Mouse (Mus musculus): Measurements from ENCODE around the gene Zbtb43. TPM values are rescaled to one million over a fixed set of nuclear protein-coding genes. Genes with fewer than 3 reads are reported as not detected.

The Zbtb43 gene
- polyA plus RNA-seq, 1 experiment from 2014 or later, result 28.2 TPM

GRCm38 (mm10) chr2:33403511-33404003 lies 64.8 kb downstream of the Zbtb43 start:
- no peak for ATAC-seq (ENCODE audit: low FRiP score)
- no peaks in the 10 kb centered on the region for H3K4me1 ChIP-seq
- H3K4me2 ChIP-seq, result no peak overlapping the region
- H3K27ac ChIP-seq, result no peak overlapping the region
- H3K9me3 ChIP-seq, result no peaks in the 10 kb centered on the region
- no peak overlapping the region for H3K9ac ChIP-seq
- H3K4me3 ChIP-seq (replicated peaks), result no peak overlapping the region
- H3K27me3 ChIP-seq, result no peaks in the 10 kb centered on the region
- WGBS, result 84% methylated on average over 4 of the region's 4 CpGs
- 0 out of 2 replicates have a peak, but pooled peaks cover 3% of the 10 kb centered on the region for H3K36me3 ChIP-seq (replicated peaks)

GRCm38 (mm10) chr2:33402638-33403037 lies 65.7 kb downstream of the Zbtb43 start:
- Histone ChIP-seq H3K27me3 (no peaks in the 10 kb centered on the region), H3K9ac (no peak overlapping the region), H3K4me2 (no peak overlapping the region), H3K9me3 (no peaks in the 10 kb centered on the region), H3K27ac (no peak overlapping the region), H3K4me3 (replicated peaks) (no peak overlapping the region), H3K36me3 (replicated peaks) (no peaks in the 10 kb centered on the region), H3K4me1 (no peaks in the 10 kb centered on the region)
- ATAC-seq (ENCODE audit: low FRiP score), result no peak
- 69% methylated on average over 5 of the region's 5 CpGs for WGBS

GRCm38 (mm10) chr2:33402236-33402635 lies 66.1 kb downstream of the Zbtb43 start:
- Histone ChIP-seq H3K9me3 (no peaks in the 10 kb centered on the region), H3K4me1 (no peaks in the 10 kb centered on the region), H3K9ac (no peak overlapping the region), H3K4me3 (replicated peaks) (no peak overlapping the region), H3K27ac (no peak overlapping the region), H3K4me2 (no peak overlapping the region), H3K36me3 (replicated peaks) (no peaks in the 10 kb centered on the region), H3K27me3 (no peaks in the 10 kb centered on the region)
- 40% methylated on average over 7 of the region's 7 CpGs for WGBS
- no peak for ATAC-seq (ENCODE audit: low FRiP score)

- no peaks in the 10 kb centered on the region for H3K9me3 ChIP-seq
- H3K4me1 ChIP-seq, result no peaks in the 10 kb centered on the region
- 38% methylated on average over 3 of the region's 3 CpGs for WGBS
- H3K4me3 ChIP-seq (replicated peaks), result no peak overlapping the region
- no peak overlapping the region for H3K4me2 ChIP-seq
- no peaks in the 10 kb centered on the region for H3K36me3 ChIP-seq (replicated peaks)
- no peak for ATAC-seq (ENCODE audit: low FRiP score)
- no peak overlapping the region for H3K9ac ChIP-seq
- no peaks in the 10 kb centered on the region for H3K27me3 ChIP-seq
- no peak overlapping the region for H3K27ac ChIP-seq
Measured at GRCm38 (mm10) chr2:33401217-33401616, 67.1 kb downstream of the Zbtb43 start.

- H3K36me3 ChIP-seq (replicated peaks), result no peaks in the 10 kb centered on the region
- no peak overlapping the region for H3K9ac ChIP-seq
- H3K4me1 ChIP-seq, result no peaks in the 10 kb centered on the region
- no peak overlapping the region for H3K4me3 ChIP-seq (replicated peaks)
- no peak overlapping the region for H3K4me2 ChIP-seq
- ATAC-seq (ENCODE audit: low FRiP score), result no peak
- H3K27ac ChIP-seq, result no peak overlapping the region
- no peaks in the 10 kb centered on the region for H3K9me3 ChIP-seq
- no peaks in the 10 kb centered on the region for H3K27me3 ChIP-seq
- 84% methylated on average over 5 of the region's 5 CpGs for WGBS
Measured at GRCm38 (mm10) chr2:33400541-33400940, 67.8 kb downstream of the Zbtb43 start.

Other genes with a start within 250 kb of the Zbtb43 start
- 23.8 and 28.7 TPM in 2 replicates for gene Ralgps1, start 97.1 kb downstream of the Zbtb43 start, polyA plus RNA-seq (2016; fragmentation: Nextera tagmentation; extraction: Ambion mirVana)
- gene Zbtb34, start 37.2 kb downstream of the Zbtb43 start, polyA plus RNA-seq (2016; fragmentation: Nextera tagmentation; extraction: Ambion mirVana), result 10.4 and 12.4 TPM in 2 replicates
- 0.84 and 0.91 TPM in 2 replicates for gene Lmx1b, start 172.0 kb upstream of the Zbtb43 start, polyA plus RNA-seq (2016; fragmentation: Nextera tagmentation; extraction: Ambion mirVana)

Measured in forebrain, embryonic 12.5 days (tissue).